Mouse (Mus musculus): ENCODE results near the gene Crybg3. TPM values are rescaled to one million over a fixed set of nuclear protein-coding genes. Genes with fewer than 3 reads are reported as not detected.

Gene Crybg3
- total and polyA plus RNA-seq, 3 experiments, result 1.7 to 16.0 (median 11.9) TPM

GRCm38 (mm10) chr16:59449092-59449491, 151.7 kb downstream of the Crybg3 start:
- DNase-seq, result no peak

- DNase-seq, result no peak
Observed at GRCm38 (mm10) chr16:59448181-59448580, 152.6 kb downstream of the Crybg3 start.

- DNase-seq, result no peak
Observed at GRCm38 (mm10) chr16:59444880-59445559, 155.8 kb downstream of the Crybg3 start.

Other genes starting within 250 kb of the Crybg3 start
- gene Olfr209, start 237.0 kb downstream of the Crybg3 start, total RNA-seq (2021), result not detected
- gene Olfr209, start 237.0 kb downstream of the Crybg3 start, polyA plus RNA-seq (2012; rRNA removed), result not detected in 2 replicates
- not detected for gene Gabrr3, start 193.6 kb downstream of the Crybg3 start, total RNA-seq (2021)
- not detected in 2 replicates for gene Gabrr3, start 193.6 kb downstream of the Crybg3 start, polyA plus RNA-seq (2012; rRNA removed)
- 10 to 100 TPM; 18.9 to 24.9 TPM for gene Riox2, start 129.2 kb downstream of the Crybg3 start, total RNA-seq (2021)
- gene Riox2, start 129.2 kb downstream of the Crybg3 start, polyA plus RNA-seq (2012; rRNA removed), result 2.3 and 4.5 TPM in 2 replicates
- 10 to 100 TPM in 1 of 2 experiments, 1 to 10 TPM in 1; 6.2 to 13.9 TPM for gene Arl6, start 38.4 kb upstream of the Crybg3 start, total RNA-seq (2021)
- gene Arl6, start 38.4 kb upstream of the Crybg3 start, polyA plus RNA-seq (2012; rRNA removed), result 0.63 and 0.97 TPM in 2 replicates

Measured in adrenal gland, adult 2 months (tissue).